Mouse (Mus musculus): ENCODE data around the gene Topors. TPM values are rescaled to one million over a fixed set of nuclear protein-coding genes. Genes with fewer than 3 reads are reported as not detected.

Topors gene
- polyA plus RNA-seq, 1 experiment from 2014 or later = 48.3 TPM

GRCm38 (mm10) chr4:40244035-40244434 lies 25.6 kb downstream of the Topors start:
- Histone ChIP-seq H3K36me3 (no peaks in the 10 kb centered on the region), H3K9me3 (no peaks in the 10 kb centered on the region), H3K4me2 (no peak overlapping the region), H3K9ac (no peak overlapping the region), H3K4me1 (peaks cover 8% of the 10 kb centered on the region), H3K4me3 (no peak overlapping the region), H3K27me3 (no peaks in the 10 kb centered on the region), H3K27ac (no peak overlapping the region)
- 83% methylated on average over 8 of the region's 8 CpGs for WGBS
- no peak for ATAC-seq (ENCODE audit: insufficient number of reproducible peaks, insufficient read depth, low FRiP score, low TSS enrichment, low read depth)

DNA sequence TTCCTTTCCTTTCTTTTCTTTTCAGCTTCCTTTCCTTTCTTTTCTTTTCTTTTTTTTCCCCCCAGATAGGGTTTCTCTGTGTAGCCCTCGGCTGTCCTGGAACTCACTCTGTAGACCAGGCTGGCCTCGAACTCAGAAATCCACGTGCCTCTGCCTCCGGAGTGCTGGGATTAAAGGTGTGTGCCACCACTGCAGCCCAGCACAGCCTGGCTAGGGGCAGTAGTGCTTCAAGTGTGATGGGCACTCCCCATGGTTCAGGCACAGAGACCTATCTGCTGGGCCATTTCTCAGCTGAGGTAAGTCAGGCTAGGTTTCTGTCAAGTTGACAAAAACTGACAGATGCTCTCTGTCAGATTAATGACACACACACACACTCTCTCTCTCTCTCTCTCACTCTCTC lies 26.6 kb downstream of the Topors start:
- H3K4me1 ChIP-seq = peaks cover 14% of the 10 kb centered on the region
- no peak overlapping the region for H3K27ac ChIP-seq
- 79% methylated on average over 4 of the region's 4 CpGs for WGBS
- H3K9me3 ChIP-seq = no peaks in the 10 kb centered on the region
- no peaks in the 10 kb centered on the region for H3K36me3 ChIP-seq
- ATAC-seq (ENCODE audit: insufficient number of reproducible peaks, insufficient read depth, low FRiP score, low TSS enrichment, low read depth) = no peak
- no peak overlapping the region for H3K4me2 ChIP-seq
- H3K4me3 ChIP-seq = no peak overlapping the region
- no peaks in the 10 kb centered on the region for H3K27me3 ChIP-seq
- no peak overlapping the region for H3K9ac ChIP-seq

- Histone ChIP-seq H3K9me3 (no peaks in the 10 kb centered on the region), H3K4me1 (peaks cover 14% of the 10 kb centered on the region), H3K4me2 (no peak overlapping the region), H3K27me3 (no peaks in the 10 kb centered on the region), H3K36me3 (no peaks in the 10 kb centered on the region), H3K27ac (no peak overlapping the region), H3K9ac (no peak overlapping the region), H3K4me3 (no peak overlapping the region)
- no peak for ATAC-seq (ENCODE audit: insufficient number of reproducible peaks, insufficient read depth, low FRiP score, low TSS enrichment, low read depth)
- 56% methylated on average over 6 of the region's 6 CpGs for WGBS
Observed at GRCm38 (mm10) chr4:40241928-40242327, 27.7 kb downstream of the Topors start.

GRCm38 (mm10) chr4:40240272-40240744 lies 29.3 kb downstream of the Topors start:
- no peak for ATAC-seq (ENCODE audit: insufficient number of reproducible peaks, insufficient read depth, low FRiP score, low TSS enrichment, low read depth)
- no peaks in the 10 kb centered on the region for H3K9me3 ChIP-seq
- H3K27ac ChIP-seq = no peak overlapping the region
- peak overlapping the region; percentile 88 for H3K4me2 ChIP-seq
- 54% methylated on average over 5 of the region's 5 CpGs for WGBS
- no peaks in the 10 kb centered on the region for H3K27me3 ChIP-seq
- peak overlapping the region; percentile 56 for H3K4me3 ChIP-seq
- H3K4me1 ChIP-seq = peaks cover 14% of the 10 kb centered on the region
- peak overlapping the region; percentile 71; the same call in 1 of the 2 replicates for H3K9ac ChIP-seq
- no peaks in the 10 kb centered on the region for H3K36me3 ChIP-seq

DNA sequence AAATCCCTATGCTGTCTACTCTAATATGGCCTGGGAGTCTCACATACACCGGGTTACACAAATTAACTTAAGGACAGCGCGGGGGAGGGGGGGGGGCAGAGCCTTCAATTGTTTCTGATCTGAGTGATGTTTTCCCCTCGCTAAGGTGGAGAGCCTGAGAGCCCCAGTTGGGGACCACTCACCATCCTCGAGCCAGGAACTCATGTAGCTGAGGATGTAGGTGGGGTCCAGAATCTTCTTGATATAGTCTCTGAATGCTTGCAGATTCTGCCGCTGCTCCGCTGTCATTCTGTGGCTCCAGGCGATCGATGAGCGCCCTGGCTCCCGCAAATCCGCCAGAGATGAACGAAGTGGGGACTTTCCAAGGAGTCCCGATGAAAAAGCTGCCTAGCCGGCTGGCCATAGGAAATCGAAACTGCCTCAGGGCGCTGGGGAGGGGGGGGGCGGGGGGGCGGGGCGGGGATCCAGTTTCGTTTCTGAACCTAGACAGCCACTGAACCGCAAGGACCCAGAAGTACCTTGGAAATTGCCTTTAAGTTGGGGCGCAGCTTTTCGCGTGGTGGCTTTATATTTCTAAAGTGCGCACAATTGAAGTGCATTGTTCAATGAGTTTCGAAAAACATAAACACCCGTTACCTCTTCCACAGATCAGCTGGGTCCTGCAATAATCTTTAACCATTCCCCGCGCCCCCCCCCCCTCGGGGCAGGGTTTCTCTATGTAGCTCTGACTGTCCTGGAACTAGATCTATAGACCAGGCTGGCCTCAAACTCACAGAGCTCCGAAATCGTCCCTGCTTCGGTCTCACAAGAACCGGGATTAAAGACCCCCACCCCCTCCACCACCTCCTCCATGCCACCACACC lies 30.0 kb downstream of the Topors start, which contains the start of gene Ddx58:
Ddx58 (minus strand) TSS at position 420 of the 863 bp plus-strand sequence.
- Histone ChIP-seq H3K9me3 (no peaks in the 10 kb centered on the region), H3K27ac (peak within 1 kb of the TSS; percentile 62), H3K36me3 (no peaks in the 10 kb centered on the region), H3K27me3 (no peaks in the 10 kb centered on the region), H3K4me2 (peak within 1 kb of the TSS; percentile 88), H3K4me1 (peaks cover 14% of the 10 kb centered on the region), H3K4me3 (peak within 1 kb of the TSS; percentile 56), H3K9ac (peak within 1 kb of the TSS; percentile 71)
- 2% methylated on average over 34 of the region's 35 CpGs for WGBS
- 0 out of 2 replicates have a peak, but pooled peaks have one; percentile 44 for ATAC-seq (ENCODE audit: insufficient number of reproducible peaks, insufficient read depth, low FRiP score, low TSS enrichment, low read depth)

DNA sequence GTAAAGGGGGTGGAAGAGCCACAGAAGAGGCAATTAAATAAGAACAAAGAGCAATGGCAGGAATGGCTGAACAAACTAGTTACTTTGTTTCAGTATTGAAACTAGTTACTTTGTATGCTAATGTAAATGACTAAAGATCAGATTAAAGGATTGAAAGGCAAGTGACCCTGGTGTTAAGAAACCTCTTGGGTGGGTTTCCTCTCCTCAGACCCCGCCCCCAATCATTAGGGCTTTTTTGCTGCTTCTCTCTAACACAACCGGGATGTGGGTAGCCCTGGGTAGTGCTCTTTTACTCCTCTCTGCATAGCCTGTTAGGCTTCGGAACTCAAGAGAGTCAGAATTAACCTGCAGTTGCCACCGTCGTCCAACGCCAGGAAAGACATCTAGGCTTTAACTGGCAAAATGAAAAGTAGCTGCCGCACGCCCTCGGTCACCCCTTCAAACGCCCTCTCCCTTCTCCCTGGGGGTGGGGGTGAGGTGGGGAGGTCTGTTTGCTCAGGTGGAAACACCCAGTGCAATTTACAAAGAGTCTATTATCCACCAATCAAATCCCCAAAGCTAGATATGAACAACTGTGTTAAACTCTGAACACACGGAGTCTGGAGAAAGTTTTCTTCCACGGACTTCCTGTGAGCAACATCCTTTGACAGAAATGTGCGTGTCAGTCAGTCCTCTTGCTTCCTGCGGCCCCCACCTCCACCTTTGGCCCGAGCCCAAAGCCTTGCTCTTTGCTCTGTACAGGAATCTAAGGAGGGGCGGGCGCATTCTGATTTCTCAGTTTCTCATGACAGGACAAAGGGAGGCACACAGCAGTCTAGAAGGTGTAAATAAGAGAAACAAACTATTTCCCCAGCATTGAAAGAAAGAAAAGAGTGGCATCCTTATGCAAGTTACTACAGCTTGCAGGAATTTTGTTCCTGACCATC lies 30.9 kb downstream of the Topors start:
- H3K4me3 ChIP-seq = peak overlapping the region; percentile 56
- peak overlapping the region; percentile 71 for H3K9ac ChIP-seq
- no peaks in the 10 kb centered on the region for H3K36me3 ChIP-seq
- H3K27ac ChIP-seq = peak overlapping the region; percentile 62
- no peaks in the 10 kb centered on the region for H3K27me3 ChIP-seq
- H3K4me2 ChIP-seq = peak overlapping the region; percentile 88
- no peaks in the 10 kb centered on the region for H3K9me3 ChIP-seq
- 2% methylated on average over 17 of the region's 17 CpGs for WGBS
- H3K4me1 ChIP-seq = peaks cover 14% of the 10 kb centered on the region
- ATAC-seq (ENCODE audit: insufficient number of reproducible peaks, insufficient read depth, low FRiP score, low TSS enrichment, low read depth) = peak; percentile 33; the same call in 1 of the 2 replicates

- Histone ChIP-seq H3K4me3 (no peak overlapping the region), H3K36me3 (no peaks in the 10 kb centered on the region), H3K27ac (no peak overlapping the region), H3K27me3 (no peaks in the 10 kb centered on the region), H3K9me3 (no peaks in the 10 kb centered on the region), H3K4me2 (no peak overlapping the region), H3K4me1 (peaks cover 14% of the 10 kb centered on the region), H3K9ac (no peak overlapping the region)
- WGBS = 79% methylated on average over 4 of the region's 4 CpGs
- ATAC-seq (ENCODE audit: insufficient number of reproducible peaks, insufficient read depth, low FRiP score, low TSS enrichment, low read depth) = no peak
Observed at GRCm38 (mm10) chr4:40236829-40237228, 32.8 kb downstream of the Topors start.

DNA sequence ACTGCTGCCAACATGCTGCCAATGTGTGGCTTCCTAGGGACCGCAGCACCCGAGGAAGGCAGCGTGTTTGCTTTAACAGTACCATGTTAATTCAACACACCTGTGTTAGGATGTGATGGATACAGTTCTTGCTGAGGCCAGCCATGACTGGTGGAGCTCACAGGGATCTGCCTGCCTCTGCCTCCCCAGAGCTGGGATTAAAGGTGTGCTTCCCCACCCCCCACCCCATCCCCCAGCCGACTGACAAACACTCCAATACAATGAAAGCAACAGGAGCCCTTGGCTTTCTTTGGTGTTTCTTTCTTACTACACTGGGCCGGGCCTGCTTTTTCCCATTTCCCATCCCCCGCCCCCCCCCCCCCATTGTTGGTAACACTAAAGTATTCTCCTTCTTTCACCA lies 35.4 kb downstream of the Topors start:
- Histone ChIP-seq H3K9ac (no peak overlapping the region), H3K36me3 (no peaks in the 10 kb centered on the region), H3K9me3 (no peaks in the 10 kb centered on the region), H3K4me3 (no peak overlapping the region), H3K4me1 (peaks cover 8% of the 10 kb centered on the region; the same call in 1 of the 2 replicates), H3K27me3 (no peaks in the 10 kb centered on the region), H3K4me2 (no peak overlapping the region), H3K27ac (no peak overlapping the region)
- WGBS = 74% methylated on average over 6 of the region's 6 CpGs
- no peak for ATAC-seq (ENCODE audit: insufficient number of reproducible peaks, insufficient read depth, low FRiP score, low TSS enrichment, low read depth)

DNA sequence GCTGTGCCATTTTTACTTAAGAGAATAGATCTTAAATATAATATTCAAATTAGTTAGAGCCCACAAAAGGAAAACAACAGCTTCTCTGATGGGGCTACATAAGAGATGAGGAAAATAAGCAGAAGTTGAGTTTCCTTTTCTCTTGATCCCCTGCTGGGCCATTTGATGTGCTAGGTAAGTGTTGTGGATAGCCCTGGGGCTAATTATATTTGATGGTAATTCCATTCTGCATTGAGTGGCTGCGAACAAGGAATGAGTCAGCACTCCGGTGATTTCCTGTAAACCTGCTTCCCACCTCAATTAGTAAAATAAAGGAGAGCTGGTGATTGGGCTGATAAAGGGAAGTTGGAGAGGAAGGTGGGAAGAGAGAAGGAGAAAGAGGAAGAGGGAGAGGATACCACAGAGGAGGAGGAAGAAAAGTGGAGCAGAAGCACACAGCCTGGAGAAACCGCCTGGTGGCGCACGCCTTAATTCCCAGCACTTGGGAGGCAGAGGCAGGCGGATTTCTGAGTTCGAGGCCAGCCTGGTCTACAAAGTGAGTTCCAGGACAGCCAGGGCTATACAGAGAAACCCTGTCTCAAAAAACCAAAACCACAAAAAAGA lies 36.5 kb downstream of the Topors start:
- Histone ChIP-seq H3K4me3 (no peak overlapping the region), H3K4me1 (no peaks in the 10 kb centered on the region), H3K4me2 (no peak overlapping the region), H3K9me3 (no peaks in the 10 kb centered on the region), H3K9ac (no peak overlapping the region), H3K27ac (no peak overlapping the region), H3K36me3 (no peaks in the 10 kb centered on the region), H3K27me3 (no peaks in the 10 kb centered on the region)
- 89% methylated on average over 7 of the region's 7 CpGs for WGBS
- no peak for ATAC-seq (ENCODE audit: insufficient number of reproducible peaks, insufficient read depth, low FRiP score, low TSS enrichment, low read depth)

GRCm38 (mm10) chr4:40229723-40230122 lies 39.9 kb downstream of the Topors start:
- no peaks in the 10 kb centered on the region for H3K9me3 ChIP-seq
- H3K9ac ChIP-seq = no peak overlapping the region
- WGBS = 91% methylated on average over 6 of the region's 6 CpGs
- H3K4me2 ChIP-seq = no peak overlapping the region
- ATAC-seq (ENCODE audit: insufficient number of reproducible peaks, insufficient read depth, low FRiP score, low TSS enrichment, low read depth) = no peak
- no peak overlapping the region for H3K4me3 ChIP-seq
- no peak overlapping the region for H3K27ac ChIP-seq
- no peaks in the 10 kb centered on the region for H3K36me3 ChIP-seq
- no peaks in the 10 kb centered on the region for H3K27me3 ChIP-seq
- no peaks in the 10 kb centered on the region for H3K4me1 ChIP-seq

GRCm38 (mm10) chr4:40227886-40228285 lies 41.8 kb downstream of the Topors start:
- Histone ChIP-seq H3K36me3 (no peaks in the 10 kb centered on the region; the same call in 1 of the 2 replicates), H3K4me1 (no peaks in the 10 kb centered on the region), H3K9ac (no peak overlapping the region), H3K9me3 (no peaks in the 10 kb centered on the region), H3K4me3 (no peak overlapping the region), H3K27ac (no peak overlapping the region), H3K27me3 (no peaks in the 10 kb centered on the region), H3K4me2 (no peak overlapping the region)
- 90% methylated on average over 7 of the region's 7 CpGs for WGBS
- no peak for ATAC-seq (ENCODE audit: insufficient number of reproducible peaks, insufficient read depth, low FRiP score, low TSS enrichment, low read depth)

All from embryonic facial prominence, embryonic 13.5 days (tissue).